Mouse (Mus musculus) thymus, adult 2 months (tissue): Measurements from ENCODE around the gene Lgmn. TPM values are rescaled to one million over a fixed set of nuclear protein-coding genes. Genes with fewer than 3 reads are reported as not detected.

Source experiments
- DNase-seq: peaks from one replicate; pipeline ENCODE4 v3.0.0; 2021
- H3K27ac ChIP-seq: fragments of 200-500 bp; 2 replicates; pipeline ENCODE4 v1.5.1; 2012; ENCODE audit warnings: low read length, control low read depth; ENCODE audit not compliant: control insufficient read depth, insufficient read depth
- H3K27me3 ChIP-seq: fragments of 200-500 bp; 2 replicates; pipeline ENCODE4 v1.6.1; 2012; ENCODE audit warnings: mild to moderate bottlenecking, low read length, moderate library complexity, mixed read lengths; ENCODE audit not compliant: control insufficient read depth, insufficient read depth
- H3K36me3 ChIP-seq: fragments of 200-500 bp; 2 replicates; pipeline ENCODE4 v1.6.1; 2012; ENCODE audit warnings: mild to moderate bottlenecking, low read length, moderate library complexity; ENCODE audit not compliant: control insufficient read depth, insufficient read depth
- H3K4me1 ChIP-seq: fragments of 200-500 bp; replicated peaks from 2 replicates; pipeline ENCODE4 v1.6.1; 2012; ENCODE audit warnings: low read length; ENCODE audit not compliant: control insufficient read depth, insufficient read depth
- H3K4me3 ChIP-seq: fragments of 200-500 bp; 2 replicates; pipeline ENCODE4 v1.5.1; 2012; ENCODE audit warnings: mild to moderate bottlenecking, low read length, control low read depth, moderate library complexity; ENCODE audit not compliant: control insufficient read depth, insufficient read depth
- CTCF ChIP-seq: fragments of 200-500 bp; IDR thresholded peaks from 2 replicates; pipeline ENCODE4 v1.5.1; 2012; ENCODE audit warnings: mild to moderate bottlenecking, control low read depth, low read length, moderate library complexity, borderline replicate concordance; ENCODE audit not compliant: control insufficient read depth, poor library complexity, insufficient read depth; ENCODE audit errors: extremely low read depth
- POLR2A ChIP-seq: fragments of 200-500 bp; IDR thresholded peaks from 2 replicates; pipeline ENCODE4 v1.6.1; 2012; ENCODE audit warnings: mild to moderate bottlenecking, low read length, control low read depth, moderate library complexity; ENCODE audit not compliant: control insufficient read depth, poor library complexity, insufficient read depth; ENCODE audit errors: extremely low read depth
- WGBS: fragments of 180-500 bp; shearing (Covaris S2); methylation state at CpG from one replicate; pipeline ENCODE4 v1.1.7; 2018; 5-methylcytosine and 5-hydroxymethylcytosine counted together
- polyA plus RNA-seq: library from polyadenylated mRNA; depleted of rRNA; stranded (reverse); fragments of >200 nt; gene quantifications from 2 replicates; pipeline ENCODE4 v1.2.3, GENCODE M21; 2012

The Lgmn gene
- polyA plus RNA-seq, 1 experiment: 88.9 TPM

DNA sequence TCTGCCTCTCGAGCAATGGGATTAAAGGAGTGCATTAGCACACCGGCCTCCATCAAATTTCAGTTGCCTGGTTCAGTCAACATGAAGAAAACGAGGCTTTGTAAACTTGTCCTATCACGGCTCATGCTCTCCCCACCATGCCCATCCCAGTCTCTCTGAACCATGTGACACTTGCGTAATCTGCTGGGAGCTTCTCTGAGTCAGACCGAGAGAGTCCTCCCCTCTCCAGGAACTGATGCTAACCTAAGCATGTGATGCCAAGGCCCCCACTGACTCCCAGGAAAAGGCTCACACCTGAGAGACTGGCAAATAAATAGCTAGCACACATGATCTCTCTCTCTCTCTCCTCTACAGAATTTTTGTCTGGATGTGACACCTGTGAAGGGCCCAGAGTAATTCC, 21.9 kb downstream of the Lgmn start:
- no peak for TF ChIP-seq POLR2A
- H3K27me3 ChIP-seq: no peaks in the 10 kb centered on the region
- no peaks in the 10 kb centered on the region for H3K36me3 ChIP-seq
- no peak overlapping the region for H3K4me3 ChIP-seq
- 90% methylated on average over 6 of the region's 6 CpGs for WGBS
- peaks cover 3% of the 10 kb centered on the region; the same call in 1 of the 2 replicates for H3K4me1 ChIP-seq
- no peak overlapping the region for H3K27ac ChIP-seq
- no peak for DNase-seq

DNA sequence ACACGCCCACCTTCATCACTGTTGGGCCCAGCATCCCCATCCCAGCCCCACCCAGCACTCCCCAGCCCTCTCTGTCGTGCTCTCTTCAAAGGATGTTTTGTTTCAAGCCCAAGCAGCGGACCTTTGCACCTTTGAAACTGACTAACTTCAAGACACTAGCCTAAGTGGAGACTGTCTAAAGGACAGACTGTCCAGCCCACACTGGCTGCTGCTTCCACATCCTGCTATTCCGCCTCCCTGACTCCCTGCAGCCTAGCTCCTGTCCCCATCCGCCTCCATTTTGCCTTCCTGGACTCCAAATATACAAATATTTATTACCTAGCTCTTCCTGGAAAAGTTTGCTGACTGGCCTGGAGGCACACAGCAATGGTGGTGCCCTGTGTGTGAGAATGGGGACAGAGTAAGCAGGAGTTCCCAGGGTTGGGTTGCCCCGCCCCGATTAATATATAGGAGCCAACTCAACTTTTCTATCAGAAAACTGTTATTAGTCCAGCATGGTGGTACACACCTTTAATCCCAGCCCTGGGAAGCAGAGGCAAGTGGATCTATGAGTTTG, 22.6 kb downstream of the Lgmn start:
- 92% methylated on average over 7 of the region's 7 CpGs for WGBS
- H3K27ac ChIP-seq: no peak overlapping the region
- no peaks in the 10 kb centered on the region for H3K36me3 ChIP-seq
- H3K27me3 ChIP-seq: no peaks in the 10 kb centered on the region
- H3K4me3 ChIP-seq: no peak overlapping the region
- no peak for DNase-seq
- TF ChIP-seq CTCF (no peak), POLR2A (no peak)
- H3K4me1 ChIP-seq: peaks cover 3% of the 10 kb centered on the region; the same call in 1 of the 2 replicates

DNA sequence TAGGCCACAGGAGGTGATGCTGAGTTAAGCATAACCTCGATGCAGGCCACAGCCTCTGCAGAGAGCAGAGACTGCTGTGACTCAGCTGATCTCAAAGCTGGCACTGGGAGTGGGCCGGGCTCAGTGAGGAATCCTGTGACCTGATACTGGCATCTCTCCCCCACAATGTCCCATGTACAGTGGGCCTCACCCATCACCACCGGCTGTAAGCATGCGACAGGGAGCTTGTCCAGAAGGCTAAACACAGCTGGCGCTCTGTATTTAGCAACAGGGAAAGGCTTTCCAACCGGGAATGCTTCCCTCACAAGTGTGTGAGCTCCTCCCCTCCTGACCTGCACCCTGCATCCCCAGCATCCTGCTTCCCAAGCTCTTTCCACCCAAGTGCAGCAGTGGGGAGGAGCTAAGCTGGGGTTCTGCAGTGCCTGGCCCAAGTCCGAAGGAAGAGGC, 23.2 kb downstream of the Lgmn start:
- 77% methylated on average over 7 of the region's 7 CpGs for WGBS

DNA sequence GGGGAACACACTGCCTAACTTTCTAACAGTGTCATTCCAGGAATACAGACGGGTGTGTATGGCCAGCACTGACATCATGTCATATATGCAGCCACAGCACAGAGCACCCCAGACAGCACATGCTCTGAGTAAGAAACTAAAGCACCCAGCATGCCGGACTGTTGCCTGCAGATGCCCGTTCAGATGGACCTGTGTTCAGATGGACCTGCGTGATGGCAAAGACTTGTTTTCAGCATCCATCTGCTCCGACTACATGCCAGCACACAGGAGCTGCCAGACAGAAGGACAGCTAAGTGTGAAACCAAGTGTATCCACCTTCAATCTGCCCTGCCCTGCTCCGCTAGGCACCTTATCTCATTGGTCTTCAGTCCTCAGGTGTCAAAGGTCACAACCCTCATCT, 24.9 kb downstream of the Lgmn start:
- H3K4me1 ChIP-seq: peaks cover 2% of the 10 kb centered on the region; the same call in 1 of the 2 replicates
- H3K4me3 ChIP-seq: no peak overlapping the region
- 96% methylated on average over 6 of the region's 6 CpGs for WGBS
- no peak overlapping the region for H3K27ac ChIP-seq
- TF ChIP-seq CTCF (no peak), POLR2A (no peak)
- no peaks in the 10 kb centered on the region for H3K36me3 ChIP-seq
- no peak for DNase-seq
- no peaks in the 10 kb centered on the region for H3K27me3 ChIP-seq

More for the DNA sequence above, 23.2 kb downstream of the Lgmn start:
- no peak for TF ChIP-seq CTCF
- TF ChIP-seq POLR2A: no peak
- Histone ChIP-seq H3K4me3 (no peak overlapping the region), H3K4me1 (peaks cover 3% of the 10 kb centered on the region; the same call in 1 of the 2 replicates), H3K36me3 (no peaks in the 10 kb centered on the region), H3K27ac (no peak overlapping the region), H3K27me3 (no peaks in the 10 kb centered on the region)
- DNase-seq: no peak

DNA sequence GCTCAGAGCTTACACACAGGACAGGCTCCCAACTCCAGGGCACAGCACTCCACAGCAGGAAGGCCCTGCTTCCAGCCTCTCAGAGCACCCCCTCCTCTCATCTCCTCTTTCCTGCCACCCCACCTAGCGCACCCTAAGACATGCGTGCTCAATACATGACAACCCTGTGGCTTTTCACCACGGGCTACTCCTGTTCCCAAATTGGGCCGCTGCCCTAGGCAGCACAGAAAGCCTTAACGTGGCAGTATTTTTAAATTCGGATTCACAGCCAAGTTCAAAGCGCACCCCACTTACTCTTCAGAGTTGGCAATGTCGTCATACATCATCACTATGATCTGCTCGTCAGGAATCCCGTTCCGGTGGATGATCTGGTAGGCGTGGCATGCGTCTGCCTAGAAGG, 26.4 kb downstream of the Lgmn start:
- WGBS: 97% methylated on average over 13 of the region's 13 CpGs
- H3K27ac ChIP-seq: no peak overlapping the region
- H3K4me3 ChIP-seq: no peak overlapping the region
- H3K4me1 ChIP-seq: no peaks in the 10 kb centered on the region
- H3K27me3 ChIP-seq: no peaks in the 10 kb centered on the region
- no peak for DNase-seq
- TF ChIP-seq CTCF (no peak), POLR2A (no peak)
- H3K36me3 ChIP-seq: no peaks in the 10 kb centered on the region

DNA sequence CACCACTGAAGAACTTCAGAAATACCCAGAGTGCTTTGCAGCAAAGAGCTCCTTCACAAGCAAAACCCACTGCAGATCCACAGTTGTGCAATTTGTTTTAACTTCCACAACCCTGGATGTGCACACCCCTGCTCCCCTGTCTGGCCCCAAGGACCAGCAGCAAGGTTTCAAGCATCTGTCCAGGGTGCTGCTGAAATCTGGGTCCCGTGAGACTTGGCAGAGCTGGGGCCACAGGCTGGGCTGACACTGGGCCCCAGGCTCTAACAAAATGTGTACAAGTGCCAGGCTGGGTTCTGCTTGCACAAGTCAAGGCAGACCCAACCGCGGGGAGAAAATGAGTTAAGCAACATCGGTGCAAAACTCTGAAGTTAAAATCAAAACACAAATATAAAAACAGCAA, 41.0 kb downstream of the Lgmn start:
- no peaks in the 10 kb centered on the region for H3K27me3 ChIP-seq
- WGBS: 97% methylated on average over 4 of the region's 4 CpGs
- no peak overlapping the region for H3K27ac ChIP-seq
- DNase-seq: no peak
- H3K4me1 ChIP-seq: no peaks in the 10 kb centered on the region
- H3K4me3 ChIP-seq: no peak overlapping the region
- no peaks in the 10 kb centered on the region for H3K36me3 ChIP-seq
- TF ChIP-seq CTCF (no peak), POLR2A (no peak)

DNA sequence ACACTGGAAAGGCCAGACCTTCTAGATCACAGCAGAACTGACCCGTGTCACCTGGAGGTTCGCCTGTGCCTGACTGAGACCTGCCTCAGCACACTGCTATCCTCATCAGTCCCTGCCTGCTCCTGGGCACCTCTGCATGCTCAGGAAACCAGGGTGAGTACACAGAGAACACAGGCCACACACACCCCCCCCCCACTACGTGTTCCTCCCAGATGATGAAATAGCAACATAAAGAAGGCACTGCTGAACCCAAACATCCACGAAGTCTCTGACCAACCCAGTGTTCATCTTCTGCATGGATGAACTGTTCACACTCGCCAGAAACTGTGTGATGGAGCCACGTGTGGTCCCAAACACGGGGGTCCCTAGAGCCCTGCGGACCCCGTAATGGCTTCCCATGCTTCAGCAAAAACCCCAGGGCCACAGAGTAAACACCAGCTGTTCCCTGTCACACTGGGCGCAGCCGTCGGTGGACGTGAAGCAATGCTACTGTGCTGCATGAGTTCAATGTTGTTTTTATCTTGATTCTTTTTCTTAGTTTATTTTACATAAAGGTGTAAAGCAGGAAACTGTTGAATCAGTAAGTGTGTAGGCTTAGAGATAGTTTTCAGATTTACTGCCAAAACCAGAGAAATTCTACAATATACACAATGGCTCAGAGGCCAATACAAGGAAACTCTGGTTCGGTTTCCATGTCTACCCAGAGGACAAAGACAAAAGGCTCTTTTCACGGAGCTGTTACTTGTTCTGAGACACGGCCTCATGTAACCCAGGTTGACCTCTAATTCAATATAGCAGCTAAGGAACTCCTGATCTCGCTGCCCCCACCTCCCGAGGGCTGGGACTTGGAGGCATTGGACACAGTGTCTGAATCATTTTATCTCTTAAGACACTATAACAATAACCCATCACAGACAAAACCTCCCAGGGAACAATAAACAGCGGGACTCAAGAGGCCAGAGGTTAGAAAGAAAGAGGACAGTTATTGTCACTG, 43.3 kb downstream of the Lgmn start:
- 89% methylated on average over 19 of the region's 19 CpGs for WGBS
- no peak for TF ChIP-seq POLR2A
- no peak for TF ChIP-seq CTCF
- no peak overlapping the region for H3K4me3 ChIP-seq
- no peaks in the 10 kb centered on the region for H3K36me3 ChIP-seq
- no peaks in the 10 kb centered on the region for H3K4me1 ChIP-seq
- no peaks in the 10 kb centered on the region for H3K27me3 ChIP-seq
- H3K27ac ChIP-seq: no peak overlapping the region
- DNase-seq: no peak
